Mouse (Mus musculus): Measurements from ENCODE around the gene Smarcd1.
"Not testable (repeated sequence)": the region's sequence is repeated elsewhere in the genome, so short reads cannot be mapped to it uniquely, and the experiment has no call there.

Gene Smarcd1

DNA sequence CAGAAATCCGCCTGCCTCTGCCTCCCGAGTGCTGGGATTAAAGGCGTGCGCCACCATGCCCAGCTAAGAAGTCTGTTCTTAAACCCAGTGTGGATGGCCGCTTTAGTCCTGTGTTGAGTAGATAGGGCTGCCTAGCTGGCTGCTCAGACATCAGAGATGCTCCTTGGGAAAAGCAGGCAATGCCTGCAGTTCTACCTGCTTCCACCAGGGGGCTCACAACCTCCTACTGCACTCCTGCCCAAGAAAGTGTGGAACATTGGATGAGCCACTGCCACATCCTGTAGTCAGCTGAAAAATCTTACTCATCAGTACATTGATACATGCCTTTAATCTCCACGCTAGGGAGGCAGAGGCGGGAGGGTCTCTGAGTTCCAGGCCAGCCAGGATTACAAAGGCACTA is 12.9 kb downstream of the Smarcd1 start:
- peak; percentile 68 to 80 for DNase-seq (ENCODE audit: low spot score in 2 of 2)

DNA sequence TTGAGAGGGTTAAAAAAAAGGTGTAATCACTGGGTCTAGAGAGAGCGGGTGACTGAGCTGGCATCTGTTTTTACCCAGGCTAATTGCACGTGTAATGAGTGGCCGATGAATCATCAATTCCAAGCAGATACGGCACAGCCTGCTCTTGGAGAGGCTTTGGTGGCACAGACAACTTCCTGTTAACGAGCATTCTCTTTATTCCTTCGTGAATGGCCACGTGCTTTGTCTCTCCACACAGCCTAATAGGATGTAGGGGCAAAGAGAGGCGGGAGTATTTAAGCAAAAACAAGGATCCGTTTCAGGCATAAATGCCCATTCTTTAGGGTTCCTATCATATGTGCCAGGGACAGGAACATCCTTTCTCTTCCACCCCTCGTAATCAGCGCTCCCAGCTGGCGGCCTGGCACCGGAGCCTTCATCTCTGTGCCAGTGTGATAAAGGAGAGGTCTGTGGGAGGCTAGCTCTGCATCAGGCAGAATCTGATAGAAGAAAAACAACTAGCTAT is 13.5 kb downstream of the Smarcd1 start:
- no peak for DNase-seq (ENCODE audit: low spot score in 2 of 2)

GRCm38 (mm10) chr15:99715982-99716746 is 14.2 kb downstream of the Smarcd1 start:
- DNase-seq (ENCODE audit: low spot score in 2 of 2): peak in 1 of 2 experiments; percentile 11

DNA sequence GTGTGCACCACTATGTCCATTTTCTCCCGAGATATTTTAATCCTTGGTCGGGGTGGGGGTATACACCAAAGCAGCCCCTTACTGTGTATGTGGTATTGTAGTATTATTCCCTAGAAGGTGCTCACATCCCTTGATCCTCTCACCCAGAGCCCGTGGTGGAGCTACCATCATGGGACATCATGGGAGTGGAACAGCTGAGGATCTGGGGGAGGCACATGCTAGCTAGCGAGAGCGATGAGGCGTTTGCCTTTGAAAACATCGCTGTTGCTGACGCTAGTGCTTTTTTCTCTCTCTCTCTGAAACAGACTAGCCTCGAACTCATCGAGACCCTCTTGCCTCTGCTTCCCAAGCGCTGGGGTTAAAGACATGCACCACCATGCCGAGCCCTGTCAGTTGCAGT is 14.9 kb downstream of the Smarcd1 start:
- no peak for DNase-seq (ENCODE audit: low spot score in 2 of 2)

GRCm38 (mm10) chr15:99717386-99718334 is 15.7 kb downstream of the Smarcd1 start, which contains the start of gene Gpd1:
Gene Gpd1 (plus strand): TSS chr15:99717515.
- DNase-seq (ENCODE audit: low spot score in 2 of 2): peak in 1 of 2 experiments; percentile 57

DNA sequence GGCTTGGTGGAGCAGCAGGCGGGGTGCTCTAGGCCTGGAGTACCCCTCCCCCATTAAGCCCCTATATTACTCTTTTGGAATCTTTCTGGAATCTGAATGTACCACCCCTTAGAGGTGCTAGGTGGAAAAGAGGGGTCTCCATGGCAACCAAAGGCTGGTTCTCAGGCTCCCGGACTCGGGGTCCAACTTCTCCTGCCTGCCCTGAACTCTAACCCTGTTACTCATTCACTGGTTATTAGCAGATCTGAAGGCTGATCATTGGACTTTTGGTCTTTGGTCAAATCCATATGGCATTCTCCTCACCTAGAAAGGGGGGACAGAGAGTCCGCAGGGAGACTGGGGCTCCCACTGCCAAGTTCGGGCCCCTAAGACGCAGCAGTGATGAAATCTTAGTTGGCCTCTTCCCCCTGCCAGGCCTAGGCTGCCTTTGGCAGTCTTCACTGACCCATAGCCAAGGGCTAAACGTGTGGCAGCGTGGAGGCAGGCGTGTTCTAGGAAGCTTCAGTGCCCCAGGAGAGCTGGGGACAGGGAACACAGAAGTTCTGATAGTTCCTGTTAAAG is 16.6 kb downstream of the Smarcd1 start:
- DNase-seq (ENCODE audit: low spot score in 2 of 2): peak in 1 of 2 experiments; percentile 22

- DNase-seq (ENCODE audit: low spot score in 2 of 2): no peak
Measured at GRCm38 (mm10) chr15:99719865-99720264, 17.9 kb downstream of the Smarcd1 start.

DNA sequence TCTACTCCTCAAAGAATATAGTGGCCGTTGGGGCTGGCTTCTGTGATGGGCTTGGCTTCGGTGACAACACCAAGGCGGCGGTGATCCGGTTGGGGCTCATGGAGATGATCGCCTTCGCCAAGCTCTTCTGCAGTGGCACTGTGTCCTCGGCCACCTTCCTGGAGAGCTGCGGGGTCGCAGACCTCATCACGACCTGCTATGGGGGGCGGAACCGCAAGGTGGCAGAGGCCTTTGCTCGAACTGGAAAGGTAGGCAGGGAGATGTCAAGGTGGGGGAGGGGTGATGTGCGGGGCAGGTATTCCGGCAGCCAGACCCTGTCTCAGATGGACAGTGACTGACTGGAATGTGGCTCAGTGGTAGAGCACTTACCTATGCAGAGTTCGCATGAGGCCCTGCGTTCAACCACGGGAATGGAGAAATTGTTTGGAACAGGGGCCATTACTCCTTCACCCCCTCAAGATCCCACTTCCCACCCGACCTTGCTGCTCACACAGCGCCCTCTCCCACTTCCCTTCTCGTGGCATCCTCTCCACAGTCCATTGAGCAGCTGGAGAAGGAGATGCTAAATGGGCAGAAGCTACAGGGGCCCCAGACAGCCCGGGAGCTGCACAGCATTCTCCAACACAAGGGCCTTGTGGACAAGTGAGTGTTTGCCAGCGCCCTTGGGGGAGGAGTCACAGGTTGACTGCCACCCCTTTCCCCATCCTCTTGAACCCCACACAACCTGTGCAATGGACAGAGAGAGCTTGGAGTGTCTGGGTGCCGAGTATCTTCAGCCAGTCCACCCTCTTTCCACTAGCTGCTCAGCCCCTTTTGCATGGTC is 20.2 kb downstream of the Smarcd1 start:
- DNase-seq (ENCODE audit: low spot score in 2 of 2): no peak

- no peak for DNase-seq (ENCODE audit: low spot score in 2 of 2)
Measured at GRCm38 (mm10) chr15:99723120-99723514, 21.2 kb downstream of the Smarcd1 start.

- DNase-seq (ENCODE audit: low spot score in 2 of 2): peak; percentile 86 to 87
Measured at GRCm38 (mm10) chr15:99723515-99724291, 21.8 kb downstream of the Smarcd1 start.

GRCm38 (mm10) chr15:99724292-99725021 is 22.5 kb downstream of the Smarcd1 start:
- DNase-seq (ENCODE audit: low spot score in 2 of 2): peak; percentile 77 to 86

- peak; percentile 98 for DNase-seq (ENCODE audit: low spot score in 2 of 2)
Measured at GRCm38 (mm10) chr15:99725341-99726155, 23.6 kb downstream of the Smarcd1 start, which contains the start of gene Cox14. Gene Cox14 (plus strand): TSS chr15:99725618.

- DNase-seq (ENCODE audit: low spot score in 2 of 2): no peak
Measured at GRCm38 (mm10) chr15:99726549-99726948, 24.6 kb downstream of the Smarcd1 start.

DNA sequence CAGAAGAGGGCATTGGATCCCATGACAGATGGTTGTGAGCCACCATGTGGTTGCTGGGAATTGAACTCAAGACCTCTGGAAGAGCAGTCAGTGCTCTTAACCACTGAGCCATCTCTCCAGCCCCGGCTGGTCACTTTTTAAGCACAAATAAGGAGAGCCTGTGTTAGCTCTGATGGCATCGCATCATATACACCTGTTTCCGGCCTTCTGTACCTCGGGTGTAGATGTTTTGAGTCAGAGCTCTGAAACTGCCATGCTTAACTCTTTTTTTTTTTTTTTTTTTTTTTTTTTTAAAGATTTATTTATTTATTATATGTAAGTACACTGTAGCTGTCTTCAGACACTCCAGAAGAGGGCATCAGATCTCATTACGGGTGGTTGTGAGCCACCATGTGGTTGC is 25.1 kb downstream of the Smarcd1 start:
- not testable (repeated sequence) for DNase-seq (ENCODE audit: low spot score in 2 of 2)

DNA sequence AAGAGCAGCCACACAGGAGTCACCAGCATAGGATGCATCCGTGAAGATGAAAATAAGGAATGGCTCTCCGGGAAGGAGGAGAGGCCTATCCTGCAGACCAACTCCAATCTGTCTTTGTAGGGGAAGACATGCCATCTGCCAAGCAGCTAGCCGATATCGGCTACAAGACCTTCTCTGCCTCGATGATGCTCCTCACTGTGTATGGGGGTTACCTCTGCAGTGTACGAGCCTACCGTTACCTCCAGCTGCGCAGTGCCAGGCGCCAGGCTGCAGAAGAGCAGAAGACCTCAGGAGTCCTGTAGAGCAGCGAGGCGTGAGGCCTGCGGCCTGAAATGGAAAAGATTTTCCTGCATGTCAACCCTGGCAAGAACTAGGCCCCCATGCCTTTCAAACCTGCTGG is 25.6 kb downstream of the Smarcd1 start:
- no peak for DNase-seq (ENCODE audit: low spot score in 2 of 2)

DNA sequence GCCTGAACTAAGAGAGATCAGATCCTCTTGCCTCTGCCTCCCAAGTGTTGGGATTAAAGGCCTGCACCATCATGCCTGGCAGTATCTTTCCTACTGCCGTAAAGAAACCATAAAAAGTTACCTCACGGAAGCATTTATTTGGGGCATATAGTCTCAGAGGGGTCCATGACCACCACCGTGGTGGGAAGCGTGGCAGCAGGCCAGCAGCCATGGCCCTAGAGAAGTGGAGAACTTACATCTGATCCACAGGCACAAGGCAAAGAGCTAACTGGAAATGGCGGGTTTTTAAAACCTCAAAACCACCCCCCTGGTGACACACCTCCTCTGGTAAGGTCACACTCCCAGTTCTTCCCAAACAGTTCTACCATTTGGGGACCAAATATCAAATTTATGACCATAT is 26.3 kb downstream of the Smarcd1 start:
- DNase-seq (ENCODE audit: low spot score in 2 of 2): no peak

DNA sequence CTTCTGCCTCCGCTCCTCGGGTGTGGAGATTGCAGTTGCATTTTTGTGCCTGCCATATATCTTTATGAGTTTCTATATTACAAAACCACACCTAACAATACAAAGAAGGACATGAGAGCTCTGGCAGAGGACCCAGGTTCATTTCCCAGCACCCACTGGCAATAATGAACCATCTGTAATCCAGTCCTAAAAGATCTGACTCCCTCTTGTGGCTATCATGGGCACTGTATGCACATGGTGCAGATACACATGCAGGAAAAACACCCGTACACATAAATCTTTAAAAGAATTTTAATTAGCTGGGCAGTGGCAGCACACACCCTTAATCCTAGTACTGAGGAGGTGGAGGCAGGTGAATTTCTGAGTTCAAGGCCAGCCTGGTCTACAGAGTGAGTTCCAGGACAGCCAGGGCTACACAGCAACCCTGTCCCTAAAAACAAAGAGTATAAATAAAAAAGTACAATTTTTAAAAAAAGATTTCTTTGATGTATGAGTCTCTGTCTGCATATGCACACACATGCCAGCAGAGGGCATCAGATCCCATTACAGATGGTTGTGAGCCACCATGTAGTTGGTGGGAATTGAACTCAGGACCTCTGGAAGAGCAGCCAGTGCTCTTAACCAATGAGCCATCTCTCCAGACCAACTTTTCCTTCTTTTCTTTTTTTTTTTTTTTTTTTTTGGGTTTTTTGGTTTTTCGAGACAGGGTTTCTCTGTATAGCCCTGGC is 27.3 kb downstream of the Smarcd1 start:
- no peak for DNase-seq (ENCODE audit: low spot score in 2 of 2)

DNA sequence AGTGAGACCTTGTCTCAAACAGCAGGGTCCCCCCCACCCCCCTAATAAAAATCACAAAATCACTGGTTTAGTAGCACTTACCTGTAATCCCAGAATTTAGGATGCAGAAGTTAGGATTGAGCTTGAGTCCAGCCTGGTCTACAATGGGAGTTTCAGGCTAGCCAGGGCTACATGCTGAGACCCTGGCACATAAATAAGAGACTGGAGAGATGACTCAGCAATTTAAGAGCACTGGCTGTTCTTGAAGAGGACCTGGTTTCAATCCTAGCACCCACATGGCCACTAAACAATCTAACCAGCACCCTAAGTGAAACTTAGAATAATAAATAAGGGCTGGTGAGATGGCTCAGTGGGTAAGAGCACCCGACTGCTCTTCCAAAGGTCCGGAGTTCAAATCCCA is 29.2 kb downstream of the Smarcd1 start:
- no peak for DNase-seq (ENCODE audit: low spot score in 2 of 2)
